Mouse (Mus musculus): ENCODE data around the gene Pfn3. TPM values are rescaled to one million over a fixed set of nuclear protein-coding genes. Genes with fewer than 3 reads are reported as not detected.

Gene Pfn3
- total RNA-seq, 1 experiment, result not detected

DNA sequence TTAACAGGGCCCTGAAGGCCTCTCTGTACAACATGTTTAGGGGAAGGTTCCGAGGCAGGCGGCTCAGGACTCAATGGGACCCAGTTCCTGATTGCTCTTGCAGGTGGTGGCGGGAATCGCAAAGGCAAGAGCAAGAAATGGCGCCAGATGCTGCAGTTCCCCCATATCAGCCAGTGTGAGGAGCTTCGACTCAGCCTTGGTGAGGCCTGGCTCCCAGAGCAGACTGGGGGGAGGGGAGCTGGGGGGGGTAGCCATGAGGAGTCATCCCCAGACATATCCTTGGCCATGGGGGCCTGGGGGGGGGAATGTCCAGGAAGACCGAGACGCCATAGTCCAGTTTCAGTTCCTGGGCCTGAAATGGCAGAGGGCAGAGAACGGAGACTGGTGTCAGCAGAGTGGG lies 34.2 kb upstream of the Pfn3 start:
- in situ Hi-C loops (cut with MboI; ENCODE audit: low sequenced_read_pairs in 2 of 2, unreplicated experiment in 2 of 2), result no loop called here
- Histone ChIP-seq H3K9ac (ENCODE audit: insufficient read depth, low read depth, low read length, poor library complexity, severe bottlenecking) (peak overlapping the region; percentile 40), H3K36me3 (ENCODE audit: control insufficient read depth, insufficient read depth, low read length, poor library complexity, severe bottlenecking) (peaks cover 47% of the 10 kb centered on the region), H3K27ac (ENCODE audit: insufficient read depth, low read depth, low read length, poor library complexity, severe bottlenecking) (peak overlapping the region; percentile 30; the same call in 1 of the 2 replicates), H3K9me3 (ENCODE audit: control insufficient read depth, insufficient read depth, low read depth, low read length) (no peaks in the 10 kb centered on the region), H3K4me1 (ENCODE audit: control insufficient read depth in 2 of 2, insufficient read depth in 2 of 2, low read length in 2 of 2, poor library complexity in 1 of 2) (peaks cover 10 to 45% of the 10 kb centered on the region in 2 experiments), H3K4me3 (ENCODE audit: insufficient read depth in 1 of 2, low read depth in 1 of 2, low read length in 2 of 2, poor library complexity in 1 of 2, severe bottlenecking in 1 of 2) (peak overlapping the region in 1 of 2 experiments; percentile 5; a peak in 1 of 4 replicates)
- DNase-seq (ENCODE audit: low read depth, low spot score), result no peak
- TF ChIP-seq MAFK (IDR thresholded peaks at IDR 0.05; ENCODE audit: insufficient read depth, low read depth, low read length), result no peak
- TF ChIP-seq CHD2 (IDR thresholded peaks at IDR 0.05; ENCODE audit: low read depth, low read length), result no peak
- TF ChIP-seq ZNF384 (IDR thresholded peaks at IDR 0.05; ENCODE audit: low read depth, low read length), result no peak
- TF ChIP-seq HCFC1 (IDR thresholded peaks at IDR 0.05; ENCODE audit: borderline replicate concordance, insufficient read depth, low read length), result no peak
- no peak for TF ChIP-seq ZC3H11A (IDR thresholded peaks at IDR 0.05; ENCODE audit: borderline replicate concordance, low read depth, low read length)

DNA sequence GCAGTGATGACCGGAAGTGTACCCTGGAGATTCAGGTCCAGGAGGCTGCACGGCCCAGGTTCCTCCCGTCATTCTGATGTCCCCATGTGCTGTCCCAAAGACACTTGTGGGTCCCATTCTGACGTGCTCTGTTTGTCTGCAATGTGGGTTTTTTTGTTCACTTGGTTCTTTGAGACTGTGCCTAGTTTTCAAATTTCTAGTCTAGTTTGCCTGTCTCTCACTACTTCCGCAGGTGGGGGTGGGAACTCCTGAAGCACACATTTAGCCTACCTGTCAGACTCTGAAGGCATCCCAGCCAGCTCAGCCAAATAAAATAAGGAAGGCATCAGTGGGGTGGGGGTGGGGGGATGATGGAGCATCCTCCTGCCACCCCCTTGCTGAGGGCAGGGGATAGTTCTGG lies 33.1 kb upstream of the Pfn3 start:
- TF ChIP-seq MAFK (IDR thresholded peaks at IDR 0.05; ENCODE audit: insufficient read depth, low read depth, low read length) (no peak), HCFC1 (IDR thresholded peaks at IDR 0.05; ENCODE audit: borderline replicate concordance, insufficient read depth, low read length) (no peak), ZC3H11A (IDR thresholded peaks at IDR 0.05; ENCODE audit: borderline replicate concordance, low read depth, low read length) (no peak), CHD2 (IDR thresholded peaks at IDR 0.05; ENCODE audit: low read depth, low read length) (no peak), ZNF384 (IDR thresholded peaks at IDR 0.05; ENCODE audit: low read depth, low read length) (no peak)
- no peaks in the 10 kb centered on the region for H3K9me3 ChIP-seq (ENCODE audit: control insufficient read depth, insufficient read depth, low read depth, low read length)
- no peak overlapping the region for H3K27ac ChIP-seq (ENCODE audit: insufficient read depth, low read depth, low read length, poor library complexity, severe bottlenecking)
- in situ Hi-C loops (cut with MboI; ENCODE audit: low sequenced_read_pairs in 2 of 2, unreplicated experiment in 2 of 2), result no loop called here
- peaks cover 10 to 49% of the 10 kb centered on the region in 2 experiments for H3K4me1 ChIP-seq (ENCODE audit: control insufficient read depth in 2 of 2, insufficient read depth in 2 of 2, low read length in 2 of 2, poor library complexity in 1 of 2)
- no peak for DNase-seq (ENCODE audit: low read depth, low spot score)
- peak overlapping the region; percentile 7; the same call in 1 of the 2 replicates for H3K9ac ChIP-seq (ENCODE audit: insufficient read depth, low read depth, low read length, poor library complexity, severe bottlenecking)
- peaks cover 39% of the 10 kb centered on the region for H3K36me3 ChIP-seq (ENCODE audit: control insufficient read depth, insufficient read depth, low read length, poor library complexity, severe bottlenecking)
- no peak overlapping the region; a peak in 1 of 4 replicates for H3K4me3 ChIP-seq (ENCODE audit: insufficient read depth in 1 of 2, low read depth in 1 of 2, low read length in 2 of 2, poor library complexity in 1 of 2, severe bottlenecking in 1 of 2)

DNA sequence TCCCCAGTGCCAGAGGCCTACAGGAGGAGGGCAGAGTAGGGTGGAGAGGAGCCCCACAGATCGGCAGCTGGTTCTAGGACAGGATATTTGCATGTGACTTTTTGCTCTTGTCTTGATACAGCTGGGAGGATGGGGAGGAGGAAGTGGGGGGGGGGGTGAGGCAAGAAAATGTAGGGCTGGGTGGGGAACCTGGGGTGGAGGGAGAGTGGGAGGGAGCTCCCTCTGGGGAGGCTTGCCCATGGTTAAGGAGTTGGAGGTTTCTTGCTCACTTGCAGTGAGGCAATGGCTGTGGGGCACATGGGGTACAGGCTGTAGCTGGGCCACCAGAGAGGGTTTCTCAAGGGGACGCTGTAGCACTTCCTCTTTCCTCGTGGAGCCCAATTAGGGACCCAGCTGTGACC lies 32.5 kb upstream of the Pfn3 start:
- no peak overlapping the region for H3K27ac ChIP-seq (ENCODE audit: insufficient read depth, low read depth, low read length, poor library complexity, severe bottlenecking)
- H3K9ac ChIP-seq (ENCODE audit: insufficient read depth, low read depth, low read length, poor library complexity, severe bottlenecking), result no peak overlapping the region; the same call in 1 of the 2 replicates
- no peaks in the 10 kb centered on the region for H3K9me3 ChIP-seq (ENCODE audit: control insufficient read depth, insufficient read depth, low read depth, low read length)
- H3K36me3 ChIP-seq (ENCODE audit: control insufficient read depth, insufficient read depth, low read length, poor library complexity, severe bottlenecking), result peaks cover 34% of the 10 kb centered on the region
- in situ Hi-C loops (cut with MboI; ENCODE audit: low sequenced_read_pairs in 2 of 2, unreplicated experiment in 2 of 2), result no loop called here
- H3K4me3 ChIP-seq (ENCODE audit: insufficient read depth in 1 of 2, low read depth in 1 of 2, low read length in 2 of 2, poor library complexity in 1 of 2, severe bottlenecking in 1 of 2), result peak overlapping the region in 1 of 2 experiments; percentile 4; a peak in 1 of 4 replicates
- TF ChIP-seq ZNF384 (IDR thresholded peaks at IDR 0.05; ENCODE audit: low read depth, low read length), result no peak
- TF ChIP-seq HCFC1 (IDR thresholded peaks at IDR 0.05; ENCODE audit: borderline replicate concordance, insufficient read depth, low read length), result no peak
- no peak for TF ChIP-seq CHD2 (IDR thresholded peaks at IDR 0.05; ENCODE audit: low read depth, low read length)
- no peak for TF ChIP-seq ZC3H11A (IDR thresholded peaks at IDR 0.05; ENCODE audit: borderline replicate concordance, low read depth, low read length)
- no peak for TF ChIP-seq MAFK (IDR thresholded peaks at IDR 0.05; ENCODE audit: insufficient read depth, low read depth, low read length)
- DNase-seq (ENCODE audit: low read depth, low spot score), result no peak
- H3K4me1 ChIP-seq (ENCODE audit: control insufficient read depth in 2 of 2, insufficient read depth in 2 of 2, low read length in 2 of 2, poor library complexity in 1 of 2), result peaks cover 10 to 49% of the 10 kb centered on the region in 2 experiments

DNA sequence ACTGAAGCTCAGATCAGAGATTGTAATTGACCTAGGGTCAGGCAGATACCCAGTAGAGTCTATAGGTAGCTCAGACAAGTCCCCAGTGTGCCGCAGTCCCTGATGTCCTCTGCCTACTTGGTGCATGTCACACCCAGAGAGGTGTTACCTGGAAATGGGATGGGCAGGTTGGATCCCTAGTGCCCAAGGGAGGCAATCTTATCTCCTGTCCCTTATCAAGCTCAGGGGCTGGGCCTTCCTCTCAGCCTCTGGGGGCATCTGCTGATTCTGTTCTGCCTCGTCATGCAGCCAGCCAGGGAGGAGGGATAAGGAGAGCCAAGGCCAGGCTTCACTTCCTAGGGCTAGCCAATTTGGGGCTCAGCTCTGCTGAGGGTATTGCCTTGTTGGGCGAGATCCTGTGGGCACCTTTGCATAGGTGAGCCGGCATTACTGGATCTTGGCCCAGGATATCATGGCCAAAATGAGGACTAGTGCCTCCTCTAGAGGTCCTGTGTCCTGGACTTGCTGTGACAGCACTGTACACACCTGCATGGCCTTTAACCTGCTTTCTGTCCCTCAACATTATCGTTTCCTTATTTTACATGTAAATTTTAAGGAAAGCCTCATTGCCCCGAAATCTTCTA lies 31.6 kb upstream of the Pfn3 start:
- H3K4me1 ChIP-seq (ENCODE audit: control insufficient read depth in 2 of 2, insufficient read depth in 2 of 2, low read length in 2 of 2, poor library complexity in 1 of 2), result peaks cover 10 to 43% of the 10 kb centered on the region in 2 experiments
- peak overlapping the region; percentile 90; a peak in 3 of 4 replicates for H3K4me3 ChIP-seq (ENCODE audit: insufficient read depth in 1 of 2, low read depth in 1 of 2, low read length in 2 of 2, poor library complexity in 1 of 2, severe bottlenecking in 1 of 2)
- H3K27ac ChIP-seq (ENCODE audit: insufficient read depth, low read depth, low read length, poor library complexity, severe bottlenecking), result no peak overlapping the region
- no peak for DNase-seq (ENCODE audit: low read depth, low spot score)
- in situ Hi-C loops (cut with MboI; ENCODE audit: low sequenced_read_pairs in 2 of 2, unreplicated experiment in 2 of 2), result no loop called here
- H3K9me3 ChIP-seq (ENCODE audit: control insufficient read depth, insufficient read depth, low read depth, low read length), result no peaks in the 10 kb centered on the region
- peaks cover 24% of the 10 kb centered on the region for H3K36me3 ChIP-seq (ENCODE audit: control insufficient read depth, insufficient read depth, low read length, poor library complexity, severe bottlenecking)
- 0 out of 2 replicates have a peak overlapping the region, but pooled peaks have one; percentile 6 for H3K9ac ChIP-seq (ENCODE audit: insufficient read depth, low read depth, low read length, poor library complexity, severe bottlenecking)
- TF ChIP-seq CHD2 (IDR thresholded peaks at IDR 0.05; ENCODE audit: low read depth, low read length) (no peak), HCFC1 (IDR thresholded peaks at IDR 0.05; ENCODE audit: borderline replicate concordance, insufficient read depth, low read length) (no peak), ZNF384 (IDR thresholded peaks at IDR 0.05; ENCODE audit: low read depth, low read length) (no peak), MAFK (IDR thresholded peaks at IDR 0.05; ENCODE audit: insufficient read depth, low read depth, low read length) (no peak), ZC3H11A (IDR thresholded peaks at IDR 0.05; ENCODE audit: borderline replicate concordance, low read depth, low read length) (no peak)

Measured in ES-E14 (cell line).